Mouse (Mus musculus): ENCODE measurements around the gene Itga3. TPM values are rescaled to one million over a fixed set of nuclear protein-coding genes. Genes with fewer than 3 reads are reported as not detected.

The Itga3 gene
- under 1 TPM; 0.41 to 0.86 TPM for total RNA-seq (2023)

DNA sequence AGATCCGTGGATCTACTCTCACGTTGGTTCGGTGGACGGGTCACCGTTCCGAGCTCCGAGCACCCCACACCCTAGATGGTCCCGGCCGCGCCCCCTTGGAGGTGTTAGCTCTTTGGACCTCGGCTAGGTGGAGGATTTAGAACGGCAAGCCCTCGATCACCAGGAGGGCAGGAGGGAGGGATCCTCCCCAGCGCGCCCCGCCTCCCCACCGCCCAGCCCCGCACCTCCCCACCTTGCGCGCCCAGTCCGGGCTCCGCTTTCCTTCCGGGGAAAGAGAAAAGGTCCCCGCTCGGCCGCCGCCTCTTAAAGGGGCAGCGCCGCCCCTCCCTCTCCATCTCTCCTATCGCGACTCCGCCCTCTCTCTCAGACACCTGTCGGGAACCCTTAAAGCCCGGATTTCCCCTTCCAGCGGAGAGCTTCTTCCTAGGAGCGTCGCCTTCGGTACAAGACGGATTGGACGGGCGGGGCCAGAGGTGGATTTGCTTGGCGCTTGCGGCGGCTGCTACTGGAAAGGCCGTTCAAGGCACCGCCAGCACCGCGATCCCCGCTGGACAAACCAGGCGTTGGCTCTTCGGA is at the start of gene Itga3:
Itga3 (minus strand) TSS at position 266 of the 576 bp plus-strand sequence.

DNA sequence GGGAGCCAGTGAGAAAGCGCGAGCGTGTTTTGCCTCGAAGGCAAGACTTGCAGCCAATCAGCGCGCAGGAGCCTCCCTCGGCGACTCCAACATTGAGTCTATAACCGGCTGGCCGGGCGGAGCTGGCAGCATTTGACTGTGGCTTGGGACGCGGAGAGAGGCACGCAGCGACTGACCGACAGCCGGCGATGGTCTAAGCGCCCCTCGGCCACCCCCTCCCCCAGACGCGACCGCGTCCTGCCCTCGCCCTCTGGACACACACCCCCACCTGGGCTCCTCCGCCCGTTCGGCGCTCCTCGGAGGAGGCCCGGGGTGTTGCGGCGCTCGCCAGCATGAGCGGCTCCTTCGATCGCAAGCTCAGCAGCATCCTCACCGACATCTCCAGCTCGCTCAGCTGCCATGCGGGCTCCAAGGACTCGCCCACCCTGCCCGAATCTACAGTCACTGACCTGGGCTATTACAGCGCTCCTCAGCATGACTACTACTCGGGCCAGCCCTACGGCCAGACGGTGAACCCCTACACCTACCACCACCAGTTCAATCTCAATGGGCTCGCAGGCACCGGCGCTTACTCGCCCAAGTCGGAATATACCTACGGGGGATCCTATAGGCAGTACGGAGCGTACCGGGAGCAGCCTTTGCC is 43.5 kb upstream of the Itga3 start, which contains the start of gene Dlx3:
Dlx3 (plus strand) TSS at position 130 of the 643 bp plus-strand sequence.

DNA sequence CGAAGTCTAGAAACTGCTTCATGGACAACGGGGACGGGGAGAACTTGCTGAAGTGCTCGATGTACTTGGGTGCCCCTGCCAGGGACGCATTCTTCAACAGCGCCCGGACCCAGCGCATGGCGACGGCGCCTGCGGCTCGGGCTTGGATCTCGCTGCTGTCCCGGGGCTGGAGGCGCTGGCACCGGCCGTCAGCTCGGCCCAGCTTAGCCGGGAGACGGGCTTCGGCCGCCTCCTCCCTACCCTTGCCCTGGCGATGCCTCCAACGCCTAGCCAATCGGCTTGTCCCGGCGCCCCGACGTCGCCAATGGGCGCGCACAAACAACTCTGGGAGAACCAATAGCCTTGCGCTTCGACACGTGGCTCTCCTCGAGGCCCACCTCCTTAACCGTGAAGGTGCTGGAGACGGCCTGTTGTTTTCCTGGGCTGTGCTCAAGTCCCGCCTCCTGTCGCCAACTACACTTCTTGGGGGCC is 35.4 kb downstream of the Itga3 start, which contains the start of gene Pdk2:
Pdk2 (minus strand) TSS at position 216 of the 471 bp plus-strand sequence.

DNA sequence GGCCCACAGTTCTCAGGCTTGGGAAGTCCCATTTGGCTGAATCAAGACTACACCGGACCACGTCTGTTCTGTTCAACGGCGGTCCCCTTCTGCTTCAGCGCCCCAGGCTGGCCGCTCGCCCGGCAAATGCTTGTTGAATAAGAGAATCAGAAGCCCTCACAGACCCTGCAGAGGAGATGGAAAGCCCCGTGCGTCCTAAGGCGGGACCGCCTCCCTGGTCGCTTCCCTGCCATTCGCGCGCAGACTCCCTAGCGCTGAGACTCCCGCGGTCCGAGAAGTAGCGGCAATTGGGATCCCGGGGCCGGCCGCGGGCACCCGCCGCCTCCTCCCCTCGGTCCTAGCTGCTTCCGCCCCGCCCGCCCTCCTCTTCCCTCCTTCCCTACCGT is 67.0 kb downstream of the Itga3 start, which contains the start of gene Samd14:
Samd14 (plus strand) TSS at position 251 of the 386 bp plus-strand sequence.

Other genes starting within 250 kb of the Itga3 start
- gene Col1a1, start 140.6 kb downstream of the Itga3 start, total RNA-seq (2023), result 1 to 10 TPM in 1 of 2 experiments, not detected in 1; 1.2 TPM
- not detected for gene Hils1, start 109.2 kb downstream of the Itga3 start, total RNA-seq (2023)
- gene Sgca, start 100.5 kb downstream of the Itga3 start, total RNA-seq (2023), result not detected
- 10 to 100 TPM; 74.6 to 78.9 TPM for gene Ppp1r9b, start 85.8 kb downstream of the Itga3 start, total RNA-seq (2023)
- gene Samd14, start 66.9 kb downstream of the Itga3 start, total RNA-seq (2023), result under 1 TPM; 0.32 to 0.44 TPM
- gene Pdk2, start 35.4 kb downstream of the Itga3 start, total RNA-seq (2023), result 10 to 100 TPM in 1 of 2 experiments, 1 to 10 TPM in 1; 9.6 to 14.8 TPM
- not detected for gene Dlx3, start 43.3 kb upstream of the Itga3 start, total RNA-seq (2023)
- gene Dlx4, start 69.5 kb upstream of the Itga3 start, total RNA-seq (2023), result not detected
- 1 to 10 TPM in 1 of 2 experiments, not detected in 1; 2.0 TPM for gene Tac4, start 184.7 kb upstream of the Itga3 start, total RNA-seq (2023)
- 100 to 1,000 TPM; 121 to 131 TPM for gene Kat7, start 233.4 kb upstream of the Itga3 start, total RNA-seq (2023)